Mouse (Mus musculus) testis, adult 2 months (tissue): ENCODE measurements around the gene Gpm6b.

Experiments
- CTCF ChIP-seq: fragments of 200-500 bp; IDR thresholded peaks from 2 replicates; pipeline ENCODE4 v1.5.1; 2012; ENCODE audit warnings: low read depth, mild to moderate bottlenecking, inconsistent platforms, low read length, moderate library complexity; ENCODE audit not compliant: control insufficient read depth, insufficient read depth, insufficient replicate concordance
- POLR2A ChIP-seq: fragments of 200-500 bp; IDR thresholded peaks from 2 replicates; pipeline ENCODE4 v1.6.1; 2012; ENCODE audit warnings: low read depth, mild to moderate bottlenecking, inconsistent platforms, low read length, moderate library complexity; ENCODE audit not compliant: control insufficient read depth

DNA sequence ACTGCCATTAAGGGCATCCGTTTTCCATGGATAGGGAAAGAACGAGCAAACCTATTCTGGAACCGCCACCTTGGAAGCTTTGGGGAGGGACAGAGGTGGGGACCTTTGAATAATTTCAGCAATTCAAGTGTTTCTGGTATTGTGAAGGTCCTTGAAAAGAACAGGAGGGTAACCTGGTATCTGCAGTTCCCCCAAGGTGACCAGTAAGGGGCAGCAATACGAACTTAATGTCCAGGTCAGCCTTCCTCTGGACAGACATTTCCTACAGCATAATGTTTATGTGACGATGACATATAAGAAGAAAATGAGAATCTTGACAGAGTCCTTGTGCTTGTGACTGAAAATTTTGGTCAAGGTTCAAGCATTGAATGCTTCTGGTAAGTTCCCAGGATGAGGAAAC, 139.9 kb downstream of the Gpm6b start:
- TF ChIP-seq POLR2A (no peak), CTCF (no peak)
